ENCODE assay signal across 8 mouse cellular contexts in the genomic region with DNA sequence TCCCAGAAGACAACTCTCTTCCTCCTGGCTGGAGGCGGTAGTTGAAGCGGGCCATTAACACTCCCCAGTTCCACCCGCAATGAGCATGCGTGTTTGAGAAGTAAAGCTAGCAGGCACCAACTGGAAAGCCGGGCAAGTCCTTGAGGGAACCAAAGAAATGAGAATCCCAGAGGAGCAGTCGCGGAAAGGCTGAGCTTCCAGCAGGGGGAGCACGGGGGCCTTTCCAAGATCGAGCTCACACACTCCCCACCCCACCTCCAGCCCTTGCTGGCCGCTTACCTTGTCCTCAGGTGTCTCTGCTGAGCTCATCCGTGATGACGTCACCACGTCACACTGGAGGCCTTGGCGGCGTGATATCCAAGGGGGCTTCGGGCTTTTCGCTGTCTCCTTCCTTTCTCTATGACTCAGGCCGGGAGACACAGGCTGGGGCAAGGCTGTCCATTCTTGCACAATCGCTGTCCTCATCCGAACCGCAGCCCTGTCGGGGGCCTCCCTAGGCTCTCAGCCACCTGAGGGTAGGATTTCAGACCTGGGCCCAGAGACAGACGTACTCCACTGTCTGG. TPM values are rescaled to one million over a fixed set of nuclear protein-coding genes. Genes with fewer than 3 reads are reported as not detected.
DNase-seq lines count a peak whose midpoint lies in the region; ATAC-seq and TF ChIP-seq lines count a peak whose summit lies in the region.

Gene Ptges, minus strand, starts transcription at position 381 of the 563 bp plus-strand sequence.

- ATAC-seq in common myeloid progenitor, adult 5-6 weeks (replicated peaks; ENCODE audit: low read depth, poor library complexity, severe bottlenecking) = peak; percentile 64
- ATAC-seq in hindbrain, embryonic 16.5 days = peak; percentile 81
- ATAC-seq in megakaryocyte progenitor cell, adult 5-6 weeks (replicated peaks; ENCODE audit: poor library complexity) = peak; percentile 56
- no peak for ATAC-seq in activated CD4-positive, CD25-positive, alpha-beta regulatory T cell, adult 4 months

- H3K4me2 ChIP-seq in hindbrain, embryonic 16.5 days (ENCODE audit: low read length) = peak within 1 kb of the TSS; percentile 59

- intact Hi-C loops in gastrocnemius, adult 2 months (cut with DNase I) = loop anchor here (5.0 kb wide), 2 partner anchors 97 to 492 kb away; partner anchors contain the start of genes Asb6 and Prrx2
- intact Hi-C loops in left cerebral cortex, postnatal 14 days (cut with DNase I) = loop anchor here (5.0 kb wide), 2 partner anchors 97 to 492 kb away; partner anchors contain the start of genes Asb6 and Prrx2

- 2% methylated on average over 23 of the region's 23 CpGs for WGBS in hindbrain, embryonic 16.5 days

- peak within 1 kb of the TSS; percentile 87 for H3K27ac ChIP-seq in gastrocnemius, adult 2 months
- peak within 1 kb of the TSS; percentile 55; the same call in 1 of the 2 replicates for H3K27ac ChIP-seq in hindbrain, embryonic 16.5 days (ENCODE audit: low read depth, low read length)

- H3K4me1 ChIP-seq in hindbrain, embryonic 16.5 days (ENCODE audit: control insufficient read depth, insufficient read depth, low read depth, low read length) = peaks cover 4% of the 10 kb centered on the region

- no peaks in the 10 kb centered on the region for H3K27me3 ChIP-seq in hindbrain, embryonic 16.5 days (replicated peaks; ENCODE audit: control insufficient read depth, insufficient read depth, low read length)

- DNase-seq in adrenal gland, adult 2 months = peak; percentile 89
- peak; percentile 86 for DNase-seq in gastrocnemius, adult 2 months
- peak; percentile 79 to 86 for DNase-seq in left cerebral cortex, postnatal 14 days (ENCODE audit: low spot score in 2 of 2)
- DNase-seq in right cerebral cortex, postnatal 4 days = peak; percentile 86

- peak; percentile 74 for TF ChIP-seq CTCF in gastrocnemius, adult 2 months (IDR thresholded peaks at IDR 0.05)

- H3K9me3 ChIP-seq in hindbrain, embryonic 16.5 days (ENCODE audit: control insufficient read depth, low read length) = no peaks in the 10 kb centered on the region

- H3K36me3 ChIP-seq in hindbrain, embryonic 16.5 days (ENCODE audit: control insufficient read depth, insufficient read depth, low read length) = no peaks in the 10 kb centered on the region

- peak within 1 kb of the TSS; percentile 68 for H3K4me3 ChIP-seq in gastrocnemius, adult 2 months
- H3K4me3 ChIP-seq in hindbrain, embryonic 16.5 days (ENCODE audit: low read length) = peak within 1 kb of the TSS; percentile 39

- H3K9ac ChIP-seq in hindbrain, embryonic 16.5 days (ENCODE audit: low read depth, low read length) = peak within 1 kb of the TSS; percentile 66

RNA-seq across cellular contexts. Expression of gene Ptges, which starts in this region (rescaled TPM):
- 10 to 100 TPM; 25.4 to 34.1 TPM for total RNA-seq in adrenal gland, adult 2 months (2021)
- 37.9 and 73.5 TPM in 2 replicates for polyA plus RNA-seq in adrenal gland, adult 2 months (2012; rRNA removed)
- 0.15 TPM in 1 of 2 replicates, not detected in the other for total RNA-seq in common myeloid progenitor, adult 5-6 weeks (2017)
- 1 to 10 TPM; 2.9 to 3.7 TPM for total RNA-seq in gastrocnemius, adult 2 months (2021)
- 6.3 and 6.9 TPM in 2 replicates for polyA plus RNA-seq in hindbrain, embryonic 16.5 days (2015; fragmentation: Nextera tagmentation; extraction: Ambion mirVana)
- total RNA-seq in left cerebral cortex, postnatal 14 days (2021) = 1 to 10 TPM; 3.8 to 4.9 TPM
- 0.17 and 1.1 TPM in 2 replicates for total RNA-seq in megakaryocyte progenitor cell, adult 5-6 weeks (2015)
- total RNA-seq in megakaryocyte progenitor cell, adult 5-6 weeks (2017) = 0.71 and 2.6 TPM in 2 replicates
- polyA plus RNA-seq in activated CD4-positive, CD25-positive, alpha-beta regulatory T cell, adult 4 months (2017; shearing (Covaris generic)) = under 1 TPM in 1 of 2 experiments, not detected in 1; 0.09 TPM

Comparison
In these comparisons a context has a peak if more than half of its experiments do, and no peak if none do; other contexts are left out.
1. RNA of gene Ptges (total RNA-seq): 25.4 to 34.1 TPM in adrenal gland, adult 2 months; 3.8 to 4.9 TPM in left cerebral cortex, postnatal 14 days, 2.9 to 3.7 TPM in gastrocnemius, adult 2 months, 0.17 to 2.6 TPM in megakaryocyte progenitor cell, adult 5-6 weeks and 0.15 TPM in common myeloid progenitor, adult 5-6 weeks; every median in the first group is over 4 times any median in the second.
2. Peak in ATAC-seq in common myeloid progenitor, adult 5-6 weeks; RNA of the gene not detected or under 1 TPM.
3. Peak in every context shown above with its lines, with median percentiles within 50 percentile points of each other: DNase-seq.